Mouse (Mus musculus): ENCODE data around the gene Anapc2.

DNA sequence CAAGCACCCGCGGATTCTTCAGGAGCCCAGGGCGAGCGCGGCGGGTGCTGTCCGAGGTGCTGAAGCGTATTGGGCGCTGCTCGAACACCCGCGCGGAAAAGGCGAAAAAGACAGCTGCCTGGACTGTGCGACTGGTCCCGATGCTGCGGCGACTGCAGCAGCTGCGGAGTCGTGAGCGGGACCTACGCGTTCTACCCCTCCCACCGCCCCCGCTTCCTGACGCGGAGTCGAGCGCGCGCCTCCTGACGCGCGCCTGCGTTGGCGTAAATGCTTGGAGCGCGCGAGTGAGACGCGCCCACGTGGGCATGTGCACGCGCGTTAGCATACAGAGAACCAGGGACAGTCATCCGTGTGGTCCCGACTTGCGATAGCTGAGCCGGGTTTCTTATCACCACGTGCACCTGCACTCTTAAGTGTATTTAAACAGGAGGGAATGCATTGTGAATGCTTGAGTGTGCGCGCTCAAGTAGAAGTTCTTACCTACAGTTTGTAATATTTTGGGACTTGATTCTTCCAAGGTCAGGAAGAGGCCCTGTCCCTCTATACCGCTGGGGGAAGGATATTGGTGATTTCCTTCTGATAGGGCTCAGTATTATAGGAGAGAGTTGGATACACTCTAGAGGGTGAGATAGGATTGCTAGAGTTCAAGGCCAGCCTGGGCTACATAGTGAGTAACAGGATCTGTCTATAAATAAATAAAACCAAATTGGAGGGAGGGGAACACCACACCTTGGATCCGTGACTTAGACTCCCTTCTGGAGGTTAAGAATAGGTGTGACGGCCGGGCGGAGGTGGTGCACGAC, 46.9 kb downstream of the Anapc2 start, which contains the start of gene Grin1:
- TF ChIP-seq ZNF384 (IDR thresholded peaks at IDR 0.05; ENCODE audit: low read depth, low read length): no peak
- no peak for TF ChIP-seq JUND (IDR thresholded peaks at IDR 0.05; ENCODE audit: low read depth, low read length)
- TF ChIP-seq CTCF (IDR thresholded peaks at IDR 0.05 in 2 of 3, conservative IDR thresholded peaks at IDR 0.05 in 1 of 3; ENCODE audit: control insufficient read depth in 1 of 3, insufficient read depth in 1 of 3, low read depth in 2 of 3, low read length in 3 of 3, poor library complexity in 1 of 3, severe bottlenecking in 1 of 3): no peak
- no peak for TF ChIP-seq RCOR1 (IDR thresholded peaks at IDR 0.05; ENCODE audit: low read depth, low read length)
- no peak for TF ChIP-seq KAT2A (conservative IDR thresholded peaks at IDR 0.05; ENCODE audit: low read depth, low read length)
- no peak for TF ChIP-seq POLR2A (IDR thresholded peaks at IDR 0.05; ENCODE audit: control insufficient read depth in 1 of 2, insufficient read depth in 1 of 2, low read depth in 1 of 2, low read length in 2 of 2, poor library complexity in 1 of 2)
- no peak for TF ChIP-seq EP300 (IDR thresholded peaks at IDR 0.05; ENCODE audit: low read depth in 1 of 2, low read length in 2 of 2)
- TF ChIP-seq SIN3A (IDR thresholded peaks at IDR 0.05; ENCODE audit: low read length): no peak
